Mouse (Mus musculus): ENCODE measurements around the gene Nrde2. TPM values are rescaled to one million over a fixed set of nuclear protein-coding genes. Genes with fewer than 3 reads are reported as not detected.

The Nrde2 gene
- total and polyA plus RNA-seq, 3 experiments: 16.5 to 17.2 TPM; not detected in 1

GRCm38 (mm10) chr12:100164991-100165500 is 5.6 kb upstream of the Nrde2 start:
- no peak for TF ChIP-seq MYB (IDR thresholded peaks at IDR 0.05; ENCODE audit: low read depth, low read length)
- no peak for DNase-seq (ENCODE audit: low read depth, low spot score)

DNA sequence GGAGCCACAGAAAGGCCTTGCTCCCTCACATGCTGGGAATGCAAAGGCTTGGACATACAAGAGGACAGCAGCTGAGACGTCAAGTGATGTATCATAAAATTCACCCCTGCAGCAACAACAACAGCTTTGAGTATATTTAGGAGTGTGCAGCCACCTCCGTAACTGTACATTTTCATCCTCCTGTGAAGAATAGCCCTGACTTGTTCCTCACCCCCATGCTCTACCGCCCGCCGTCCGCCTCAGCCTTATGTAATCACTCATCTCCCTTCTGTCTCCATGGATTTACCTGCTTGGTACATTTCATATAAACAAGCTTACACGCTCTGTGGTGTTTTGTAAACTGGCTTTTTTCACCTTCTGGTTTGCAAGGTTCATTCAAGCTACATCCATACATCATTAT is 7.0 kb downstream of the Nrde2 start:
- Histone ChIP-seq H3K4me1 (ENCODE audit: control insufficient read depth in 1 of 2, insufficient read depth in 2 of 2, low read length in 2 of 2) (no peaks in the 10 kb centered on the region), H3K27me3 (ENCODE audit: control insufficient read depth in 1 of 2, insufficient read depth in 2 of 2, low read length in 2 of 2) (no peaks in the 10 kb centered on the region), H3K9ac (ENCODE audit: control insufficient read depth, low read depth, low read length, poor library complexity, severe bottlenecking) (no peak overlapping the region), H3K27ac (ENCODE audit: control insufficient read depth, low read depth, low read length) (no peak overlapping the region), H3K9me3 (replicated peaks; ENCODE audit: insufficient read depth, low read length) (no peaks in the 10 kb centered on the region), H3K36me3 (ENCODE audit: control insufficient read depth in 1 of 2, insufficient read depth in 2 of 2, low read length in 2 of 2) (peaks cover 0 to 1% of the 10 kb centered on the region in 2 experiments; a peak in 2 of 4 replicates), H3K79me2 (ENCODE audit: control insufficient read depth, insufficient read depth, low read length, poor library complexity) (no peaks in the 10 kb centered on the region; the same call in 1 of the 2 replicates), H3K4me3 (ENCODE audit: control insufficient read depth in 1 of 2, insufficient read depth in 1 of 2, low read depth in 2 of 2, low read length in 2 of 2) (no peak overlapping the region)
- TF ChIP-seq HCFC1 (IDR thresholded peaks at IDR 0.05; ENCODE audit: low read depth, low read length): no peak
- no peak for DNase-seq (ENCODE audit: low read depth, low spot score)

More at GRCm38 (mm10) chr12:100164991-100165500, 5.6 kb upstream of the Nrde2 start:
- no peaks in the 10 kb centered on the region for H3K9me3 ChIP-seq (replicated peaks; ENCODE audit: insufficient read depth, low read length)
- peaks cover 0 to 2% of the 10 kb centered on the region in 2 experiments; a peak in 2 of 4 replicates for H3K36me3 ChIP-seq (ENCODE audit: control insufficient read depth in 1 of 2, insufficient read depth in 2 of 2, low read length in 2 of 2)
- no peak overlapping the region for H3K27ac ChIP-seq (ENCODE audit: control insufficient read depth, low read depth, low read length)
- no peak overlapping the region for H3K4me3 ChIP-seq (ENCODE audit: control insufficient read depth in 1 of 2, insufficient read depth in 1 of 2, low read depth in 2 of 2, low read length in 2 of 2)
- no peak overlapping the region for H3K9ac ChIP-seq (ENCODE audit: control insufficient read depth, low read depth, low read length, poor library complexity, severe bottlenecking)
- H3K79me2 ChIP-seq (ENCODE audit: control insufficient read depth, insufficient read depth, low read length, poor library complexity): no peaks in the 10 kb centered on the region
- no peaks in the 10 kb centered on the region for H3K27me3 ChIP-seq (ENCODE audit: control insufficient read depth in 1 of 2, insufficient read depth in 2 of 2, low read length in 2 of 2)
- H3K4me1 ChIP-seq (ENCODE audit: control insufficient read depth in 1 of 2, insufficient read depth in 2 of 2, low read length in 2 of 2): peaks cover 0 to 9% of the 10 kb centered on the region in 2 experiments; a peak in 2 of 4 replicates

DNA sequence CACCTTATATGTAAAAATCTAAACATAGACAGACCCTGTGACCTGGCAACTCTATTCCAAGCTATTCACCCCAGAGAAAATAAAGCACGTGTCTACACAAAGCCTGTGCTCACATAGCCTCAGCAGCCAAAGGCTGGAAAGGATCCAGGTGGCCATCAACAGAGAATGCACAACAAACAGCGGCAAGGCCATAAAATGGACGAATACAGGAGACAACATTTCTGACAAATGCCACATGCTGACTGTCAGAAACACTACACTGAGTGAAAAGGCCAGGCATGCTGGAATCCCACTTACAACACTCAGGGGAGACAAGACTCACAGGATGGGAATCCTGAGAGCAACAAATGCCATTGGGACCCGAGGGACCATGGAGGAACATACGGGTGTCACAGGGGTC is 15.2 kb downstream of the Nrde2 start:
- Histone ChIP-seq H3K27ac (ENCODE audit: control insufficient read depth, low read depth, low read length) (no peak overlapping the region), H3K27me3 (ENCODE audit: control insufficient read depth in 1 of 2, insufficient read depth in 2 of 2, low read length in 2 of 2) (no peaks in the 10 kb centered on the region), H3K9ac (ENCODE audit: control insufficient read depth, low read depth, low read length, poor library complexity, severe bottlenecking) (no peak overlapping the region), H3K79me2 (ENCODE audit: control insufficient read depth, insufficient read depth, low read length, poor library complexity) (no peaks in the 10 kb centered on the region), H3K9me3 (replicated peaks; ENCODE audit: insufficient read depth, low read length) (no peaks in the 10 kb centered on the region), H3K36me3 (ENCODE audit: control insufficient read depth in 1 of 2, insufficient read depth in 2 of 2, low read length in 2 of 2) (peaks cover 0 to 6% of the 10 kb centered on the region in 2 experiments; a peak in 2 of 4 replicates), H3K4me1 (ENCODE audit: control insufficient read depth in 1 of 2, insufficient read depth in 2 of 2, low read length in 2 of 2) (no peaks in the 10 kb centered on the region), H3K4me3 (ENCODE audit: control insufficient read depth in 1 of 2, insufficient read depth in 1 of 2, low read depth in 2 of 2, low read length in 2 of 2) (no peak overlapping the region)
- TF ChIP-seq UBTF (IDR thresholded peaks at IDR 0.05; ENCODE audit: borderline replicate concordance, insufficient read depth, low read depth, low read length) (no peak), MEF2A (IDR thresholded peaks at IDR 0.05; ENCODE audit: extremely low read depth, insufficient replicate concordance, low read depth, low read length, poor library complexity, severe bottlenecking) (no peak), CHD1 (IDR thresholded peaks at IDR 0.05; ENCODE audit: low read depth, low read length) (no peak), JUND (IDR thresholded peaks at IDR 0.05; ENCODE audit: low read depth, low read length) (no peak), TAL1 (IDR thresholded peaks at IDR 0.05; ENCODE audit: low read length) (no peak), RAD21 (IDR thresholded peaks at IDR 0.05; ENCODE audit: low read depth, low read length) (no peak), ZKSCAN1 (IDR thresholded peaks at IDR 0.05; ENCODE audit: low read depth, low read length) (no peak), GATA1 (IDR thresholded peaks at IDR 0.05; ENCODE audit: low read depth, low read length) (no peak), SMC3 (IDR thresholded peaks at IDR 0.05; ENCODE audit: low read depth, low read length) (no peak), POLR2A (IDR thresholded peaks at IDR 0.05; ENCODE audit: control insufficient read depth in 1 of 2, insufficient read depth in 1 of 2, low read depth in 1 of 2, low read length in 2 of 2, poor library complexity in 1 of 2) (no peak), ELF1 (IDR thresholded peaks at IDR 0.05; ENCODE audit: low read depth, low read length) (no peak), CTCF (IDR thresholded peaks at IDR 0.05 in 2 of 3, conservative IDR thresholded peaks at IDR 0.05 in 1 of 3; ENCODE audit: control insufficient read depth in 1 of 3, insufficient read depth in 1 of 3, low read depth in 2 of 3, low read length in 3 of 3, poor library complexity in 1 of 3, severe bottlenecking in 1 of 3) (no peak)
- no peak for DNase-seq (ENCODE audit: low read depth, low spot score)

All from MEL (cell line).